Mouse (Mus musculus): ENCODE results near the gene Bsdc1.

DNA sequence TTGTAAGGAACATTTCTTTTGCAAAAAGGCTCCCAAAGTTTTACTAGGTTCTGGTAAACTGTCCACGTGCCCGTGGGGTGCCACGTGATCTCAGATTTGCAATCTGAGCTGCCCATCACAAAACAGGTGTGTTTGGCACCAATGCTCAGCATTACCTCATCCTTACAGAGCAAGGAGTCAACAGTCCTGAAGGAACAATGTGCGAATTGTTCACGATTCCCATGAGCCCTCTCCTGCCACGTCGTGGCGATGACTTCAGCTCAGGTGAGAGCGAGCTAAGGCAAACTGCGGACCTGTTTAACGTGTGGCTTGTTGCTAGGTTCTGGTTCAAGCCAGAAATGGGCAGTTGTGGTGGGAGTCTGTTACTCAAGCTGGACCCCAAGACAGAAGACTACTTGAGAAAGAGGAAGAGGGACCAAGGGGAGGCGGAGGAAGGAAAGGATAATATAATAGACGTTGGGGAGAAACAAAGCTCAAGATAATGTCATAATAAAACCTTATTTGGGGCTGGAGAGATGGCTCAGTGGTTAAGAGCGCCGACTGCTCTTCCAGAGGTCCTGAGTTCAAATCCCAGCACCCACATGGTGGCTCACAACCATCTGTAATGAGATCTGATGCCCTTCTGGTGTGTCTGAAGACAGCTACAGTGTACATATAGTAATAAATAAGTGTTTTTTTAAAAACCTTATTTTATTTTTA lies 9.8 kb upstream of the Bsdc1 start:
- TF ChIP-seq CTCF (IDR thresholded peaks at IDR 0.05; ENCODE audit: low read depth) (peak; percentile 32), EP300 (optimal IDR thresholded peaks at IDR 0.05) (no peak)
